Mouse (Mus musculus): Measurements from ENCODE around the gene Aldh3b2. TPM values are rescaled to one million over a fixed set of nuclear protein-coding genes. Genes with fewer than 3 reads are reported as not detected.
A peak's percentile ranks its signal among the peaks of the same experiment; 100 is the strongest.

Aldh3b2 gene
- polyA plus RNA-seq, 1 experiment from 2014 or later = 0.14 TPM

GRCm38 (mm10) chr19:4000949-4001525 is 28.9 kb downstream of the Aldh3b2 start:
- WGBS (ENCODE audit: insufficient replicate concordance) = 25% methylated on average over 17 of the region's 17 CpGs
- Histone ChIP-seq H3K36me3 (peaks cover 11% of the 10 kb centered on the region), H3K27me3 (replicated peaks) (peaks cover 5% of the 10 kb centered on the region; the same call in 1 of the 2 replicates), H3K9me3 (replicated peaks) (no peaks in the 10 kb centered on the region), H3K4me2 (peak overlapping the region; percentile 99), H3K4me1 (peaks cover 29% of the 10 kb centered on the region), H3K4me3 (peak overlapping the region; percentile 83), H3K27ac (peak overlapping the region; percentile 92), H3K9ac (peak overlapping the region; percentile 92)
- peak; percentile 11 for ATAC-seq

- H3K27ac ChIP-seq = no peak overlapping the region
- ATAC-seq = no peak
- peak overlapping the region; percentile 99 for H3K4me2 ChIP-seq
- H3K36me3 ChIP-seq = peaks cover 19% of the 10 kb centered on the region
- H3K27me3 ChIP-seq (replicated peaks) = peaks cover 3% of the 10 kb centered on the region; the same call in 1 of the 2 replicates
- no peak overlapping the region for H3K4me3 ChIP-seq
- no peaks in the 10 kb centered on the region for H3K9me3 ChIP-seq (replicated peaks)
- peaks cover 29% of the 10 kb centered on the region for H3K4me1 ChIP-seq
- WGBS (ENCODE audit: insufficient replicate concordance) = 81% methylated on average over 5 of the region's 5 CpGs
- peak overlapping the region; percentile 92 for H3K9ac ChIP-seq
These were observed 29.6 kb downstream of the Aldh3b2 start for GRCm38 (mm10) chr19:4001752-4002151.

DNA sequence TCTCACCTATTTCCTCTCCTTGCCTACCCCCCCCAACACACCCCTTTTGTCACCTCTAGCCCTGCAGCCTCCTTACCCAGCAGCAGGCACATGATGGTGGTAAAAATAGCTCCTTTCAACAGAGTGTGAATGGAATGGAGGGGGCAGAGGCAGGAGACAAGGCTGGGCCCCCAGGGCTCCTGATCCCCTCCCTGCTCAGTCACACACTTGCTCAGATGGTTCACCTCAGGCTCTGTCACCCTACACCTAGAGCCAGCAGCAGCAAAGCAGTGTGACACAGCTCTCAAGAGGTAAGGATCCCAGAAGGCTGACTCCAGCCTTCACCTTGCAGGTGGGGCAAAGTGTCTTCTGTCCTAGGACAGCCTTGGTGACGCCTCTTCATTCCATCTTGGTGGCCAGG is 31.0 kb downstream of the Aldh3b2 start, which contains the start of gene Doc2g:
TSS of gene Doc2g (plus strand) at position 202 of the 400 bp plus-strand sequence.
- ATAC-seq = no peak

GRCm38 (mm10) chr19:4003641-4004040 is 31.5 kb downstream of the Aldh3b2 start:
- Histone ChIP-seq H3K4me2 (no peak overlapping the region), H3K4me1 (peaks cover 29% of the 10 kb centered on the region), H3K36me3 (peaks cover 38% of the 10 kb centered on the region), H3K27me3 (replicated peaks) (no peaks in the 10 kb centered on the region; the same call in 1 of the 2 replicates), H3K27ac (no peak overlapping the region), H3K9ac (no peak overlapping the region), H3K9me3 (replicated peaks) (no peaks in the 10 kb centered on the region), H3K4me3 (no peak overlapping the region)
- ATAC-seq = no peak
- WGBS (ENCODE audit: insufficient replicate concordance) = 63% methylated on average over 12 of the region's 12 CpGs

More for the DNA sequence above, 31.0 kb downstream of the Aldh3b2 start, which contains the start of gene Doc2g:
- Histone ChIP-seq H3K4me1 (peaks cover 29% of the 10 kb centered on the region), H3K9ac (no peak within 1 kb of the TSS), H3K36me3 (peaks cover 32% of the 10 kb centered on the region), H3K27me3 (replicated peaks) (no peaks in the 10 kb centered on the region; the same call in 1 of the 2 replicates), H3K9me3 (replicated peaks) (no peaks in the 10 kb centered on the region), H3K27ac (no peak within 1 kb of the TSS), H3K4me2 (no peak within 1 kb of the TSS), H3K4me3 (no peak within 1 kb of the TSS)
- 57% methylated on average over 1 of the region's 1 CpGs for WGBS (ENCODE audit: insufficient replicate concordance)

GRCm38 (mm10) chr19:4004331-4004730 is 32.2 kb downstream of the Aldh3b2 start:
- H3K27me3 ChIP-seq (replicated peaks) = no peaks in the 10 kb centered on the region; the same call in 1 of the 2 replicates
- H3K27ac ChIP-seq = no peak overlapping the region
- ATAC-seq = no peak
- H3K36me3 ChIP-seq = peaks cover 44% of the 10 kb centered on the region
- H3K4me3 ChIP-seq = no peak overlapping the region
- H3K4me1 ChIP-seq = peaks cover 23% of the 10 kb centered on the region
- no peak overlapping the region for H3K4me2 ChIP-seq
- H3K9me3 ChIP-seq (replicated peaks) = no peaks in the 10 kb centered on the region
- 78% methylated on average over 15 of the region's 15 CpGs for WGBS (ENCODE audit: insufficient replicate concordance)
- H3K9ac ChIP-seq = no peak overlapping the region

GRCm38 (mm10) chr19:4005091-4005490 is 33.0 kb downstream of the Aldh3b2 start:
- H3K9me3 ChIP-seq (replicated peaks) = no peaks in the 10 kb centered on the region
- H3K4me2 ChIP-seq = no peak overlapping the region
- peaks cover 52% of the 10 kb centered on the region for H3K36me3 ChIP-seq
- H3K27ac ChIP-seq = no peak overlapping the region
- H3K27me3 ChIP-seq (replicated peaks) = no peaks in the 10 kb centered on the region; the same call in 1 of the 2 replicates
- H3K4me3 ChIP-seq = no peak overlapping the region
- no peak for ATAC-seq
- peaks cover 17% of the 10 kb centered on the region for H3K4me1 ChIP-seq
- H3K9ac ChIP-seq = no peak overlapping the region
- 81% methylated on average over 9 of the region's 9 CpGs for whole genome bisulfite sequencing (ENCODE audit: insufficient replicate concordance)

DNA sequence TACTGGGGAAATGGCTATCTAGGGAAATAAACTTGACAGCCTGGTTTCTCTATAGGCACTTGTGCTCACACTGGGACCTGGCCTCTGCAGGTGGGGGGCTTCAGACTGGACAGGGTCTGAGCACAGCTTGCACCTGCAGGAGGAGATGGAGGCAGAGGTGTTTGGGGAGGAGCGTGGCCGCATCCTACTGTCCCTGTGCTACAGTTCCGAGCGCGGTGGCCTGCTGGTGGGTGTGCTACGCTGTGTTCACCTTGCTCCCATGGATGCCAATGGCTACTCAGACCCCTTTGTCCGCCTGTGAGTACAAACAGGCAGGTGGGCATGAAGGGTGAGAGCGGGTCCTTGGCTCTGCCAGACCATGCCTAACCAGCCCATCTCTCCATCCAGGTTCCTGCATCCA is 33.8 kb downstream of the Aldh3b2 start:
- no peak overlapping the region for H3K27ac ChIP-seq
- peaks cover 61% of the 10 kb centered on the region for H3K36me3 ChIP-seq
- H3K9ac ChIP-seq = no peak overlapping the region
- H3K9me3 ChIP-seq (replicated peaks) = no peaks in the 10 kb centered on the region
- no peak overlapping the region for H3K4me2 ChIP-seq
- WGBS (ENCODE audit: insufficient replicate concordance) = 88% methylated on average over 8 of the region's 8 CpGs
- H3K4me1 ChIP-seq = peaks cover 14% of the 10 kb centered on the region
- no peak for ATAC-seq
- no peaks in the 10 kb centered on the region; the same call in 1 of the 2 replicates for H3K27me3 ChIP-seq (replicated peaks)
- no peak overlapping the region for H3K4me3 ChIP-seq

GRCm38 (mm10) chr19:4011086-4011485 is 39.0 kb downstream of the Aldh3b2 start:
- ATAC-seq = no peak
- Histone ChIP-seq H3K9ac (peak overlapping the region; percentile 82), H3K9me3 (replicated peaks) (no peaks in the 10 kb centered on the region), H3K27ac (no peak overlapping the region), H3K36me3 (peaks cover 52% of the 10 kb centered on the region), H3K4me2 (peak overlapping the region; percentile 83), H3K4me1 (peaks cover 45% of the 10 kb centered on the region), H3K4me3 (peak overlapping the region; percentile 88), H3K27me3 (replicated peaks) (no peaks in the 10 kb centered on the region)
- WGBS (ENCODE audit: insufficient replicate concordance) = 85% methylated on average over 5 of the region's 5 CpGs

- H3K27me3 ChIP-seq (replicated peaks) = no peaks in the 10 kb centered on the region
- H3K27ac ChIP-seq = peak within 1 kb of the TSS; percentile 84
- peaks cover 50% of the 10 kb centered on the region for H3K4me1 ChIP-seq
- H3K36me3 ChIP-seq = peaks cover 38% of the 10 kb centered on the region
- no peaks in the 10 kb centered on the region for H3K9me3 ChIP-seq (replicated peaks)
- peak within 1 kb of the TSS; percentile 82 for H3K9ac ChIP-seq
- H3K4me2 ChIP-seq = peak within 1 kb of the TSS; percentile 83
- under 1% methylated on average over 45 of the region's 45 CpGs for WGBS (ENCODE audit: insufficient replicate concordance)
- H3K4me3 ChIP-seq = peak within 1 kb of the TSS; percentile 88
- ATAC-seq = peak; percentile 98
These were observed 40.4 kb downstream of the Aldh3b2 start, which contains the start of gene Ndufv1 for GRCm38 (mm10) chr19:4012432-4013022. TSS of gene Ndufv1 (minus strand) at chr19:4012806.

DNA sequence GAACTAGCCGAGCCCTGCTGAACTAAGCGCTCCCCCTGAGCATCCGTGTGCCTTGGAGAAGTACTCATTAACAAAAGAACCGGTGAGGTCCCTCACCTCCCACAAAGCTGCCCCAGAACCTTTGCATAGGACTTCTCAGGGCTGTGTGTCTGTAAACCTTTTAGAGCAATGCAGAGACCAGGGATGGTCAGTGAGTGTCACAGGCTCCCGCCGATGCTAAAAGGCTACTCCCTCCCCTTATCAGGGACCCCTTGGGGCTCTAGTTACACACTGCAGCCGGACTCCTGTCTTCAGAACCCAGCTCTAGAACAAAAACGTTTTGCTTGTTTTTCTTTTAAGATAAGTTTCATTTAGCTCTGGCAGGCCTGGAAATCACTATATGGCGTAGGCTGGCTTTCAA is 40.9 kb downstream of the Aldh3b2 start:
- H3K4me2 ChIP-seq = peak overlapping the region; percentile 83
- H3K9me3 ChIP-seq (replicated peaks) = no peaks in the 10 kb centered on the region
- H3K9ac ChIP-seq = peak overlapping the region; percentile 63
- peak; percentile 42 for ATAC-seq
- H3K4me1 ChIP-seq = peaks cover 50% of the 10 kb centered on the region
- peak overlapping the region; percentile 84 for H3K27ac ChIP-seq
- peak overlapping the region; percentile 88 for H3K4me3 ChIP-seq
- peaks cover 32% of the 10 kb centered on the region for H3K36me3 ChIP-seq
- WGBS (ENCODE audit: insufficient replicate concordance) = 10% methylated on average over 9 of the region's 9 CpGs
- H3K27me3 ChIP-seq (replicated peaks) = no peaks in the 10 kb centered on the region

DNA sequence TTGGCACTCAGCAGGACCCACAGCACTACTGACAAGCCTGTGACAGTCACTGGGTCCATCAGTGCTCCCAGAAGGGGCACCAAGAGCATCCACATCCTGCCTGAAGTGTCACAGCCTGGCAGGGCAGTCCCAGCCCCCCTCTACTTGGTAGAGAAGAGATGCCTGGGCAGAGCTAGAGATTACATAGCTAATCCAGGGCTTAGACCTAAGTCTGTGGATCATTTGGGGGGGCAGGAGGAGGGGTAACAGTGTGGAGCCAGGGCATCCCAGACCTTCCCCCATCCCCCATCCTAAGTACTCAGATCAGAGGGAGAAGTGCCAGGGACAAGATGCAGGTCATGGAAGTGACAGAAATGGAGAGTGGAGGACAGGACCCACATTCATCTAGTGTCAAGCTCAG is 42.7 kb downstream of the Aldh3b2 start:
- no peak for ATAC-seq
- H3K4me1 ChIP-seq = peaks cover 64% of the 10 kb centered on the region
- no peaks in the 10 kb centered on the region for H3K27me3 ChIP-seq (replicated peaks)
- H3K27ac ChIP-seq = peak overlapping the region; percentile 84
- no peak overlapping the region for H3K4me2 ChIP-seq
- H3K9ac ChIP-seq = peak overlapping the region; percentile 45
- no peak overlapping the region for H3K4me3 ChIP-seq
- peaks cover 15% of the 10 kb centered on the region for H3K36me3 ChIP-seq
- H3K9me3 ChIP-seq (replicated peaks) = no peaks in the 10 kb centered on the region

- Histone ChIP-seq H3K4me2 (peak overlapping the region; percentile 24), H3K9me3 (replicated peaks) (no peaks in the 10 kb centered on the region), H3K36me3 (peaks cover 6% of the 10 kb centered on the region), H3K27me3 (replicated peaks) (no peaks in the 10 kb centered on the region), H3K27ac (peak overlapping the region; percentile 84), H3K9ac (peak overlapping the region; percentile 23), H3K4me3 (no peak overlapping the region), H3K4me1 (peaks cover 65% of the 10 kb centered on the region)
- ATAC-seq = peak; percentile 44
- WGBS (ENCODE audit: insufficient replicate concordance) = 19% methylated on average over 5 of the region's 5 CpGs
These were observed 43.5 kb downstream of the Aldh3b2 start for GRCm38 (mm10) chr19:4015635-4016034.

Data from liver, embryonic 12.5 days (tissue).